Mouse (Mus musculus): Measurements from ENCODE around the gene Aldh9a1.

DNA sequence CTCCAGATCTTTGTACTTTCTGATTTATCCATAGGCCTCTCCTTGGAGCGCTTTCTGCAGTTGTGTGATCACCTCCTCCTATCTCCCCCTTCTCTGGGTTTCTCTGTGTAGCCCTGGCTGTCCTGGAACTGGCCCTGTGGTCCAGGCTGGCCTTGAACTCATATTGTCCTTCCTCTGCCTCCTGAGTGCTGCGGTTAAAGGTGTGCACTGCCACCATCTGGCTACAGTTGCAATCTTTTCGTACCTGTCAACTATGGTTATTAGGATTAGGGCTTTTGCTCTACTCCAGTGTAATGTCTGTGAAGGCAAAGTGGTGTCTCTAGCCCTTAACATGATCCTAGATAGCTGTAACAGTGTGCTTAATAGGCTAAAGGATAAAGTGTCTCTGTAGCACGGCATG, 36.6 kb upstream of the Aldh9a1 start:
- TF ChIP-seq GATA1 (IDR thresholded peaks at IDR 0.05; ENCODE audit: low read length) (no peak), TAL1 (IDR thresholded peaks at IDR 0.05; ENCODE audit: low read length) (no peak)
